Mouse (Mus musculus): ENCODE results near the gene Rgp1. TPM values are rescaled to one million over a fixed set of nuclear protein-coding genes. Genes with fewer than 3 reads are reported as not detected.

Rgp1 gene
- polyA plus RNA-seq, 2 experiments from 2014 or later, result 10.8 to 12.4 TPM

GRCm38 (mm10) chr4:43598650-43599380 lies 20.3 kb downstream of the Rgp1 start:
- ATAC-seq, result no peak

- no peak for ATAC-seq
Observed at GRCm38 (mm10) chr4:43600195-43600934, 21.9 kb downstream of the Rgp1 start.

DNA sequence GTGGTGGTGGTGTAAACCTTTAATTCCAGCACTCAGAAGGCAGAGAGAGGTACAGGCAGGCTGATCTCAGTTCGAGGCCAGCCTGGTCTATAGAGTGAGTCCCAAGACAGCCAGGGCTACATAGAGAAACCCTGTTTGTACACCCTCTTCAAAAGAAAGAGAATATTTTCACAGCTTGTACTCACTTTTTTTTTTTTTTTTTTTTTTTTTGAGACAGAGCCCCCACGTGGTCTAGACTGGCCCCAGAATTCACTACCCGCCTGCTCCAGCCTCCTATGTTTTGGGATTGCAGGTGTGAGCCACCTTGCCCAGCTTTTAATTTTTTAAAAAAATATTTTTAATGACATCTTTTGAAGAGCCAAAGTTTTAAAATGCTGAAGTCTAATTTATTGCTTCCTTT lies 25.6 kb downstream of the Rgp1 start:
- no peak for ATAC-seq

DNA sequence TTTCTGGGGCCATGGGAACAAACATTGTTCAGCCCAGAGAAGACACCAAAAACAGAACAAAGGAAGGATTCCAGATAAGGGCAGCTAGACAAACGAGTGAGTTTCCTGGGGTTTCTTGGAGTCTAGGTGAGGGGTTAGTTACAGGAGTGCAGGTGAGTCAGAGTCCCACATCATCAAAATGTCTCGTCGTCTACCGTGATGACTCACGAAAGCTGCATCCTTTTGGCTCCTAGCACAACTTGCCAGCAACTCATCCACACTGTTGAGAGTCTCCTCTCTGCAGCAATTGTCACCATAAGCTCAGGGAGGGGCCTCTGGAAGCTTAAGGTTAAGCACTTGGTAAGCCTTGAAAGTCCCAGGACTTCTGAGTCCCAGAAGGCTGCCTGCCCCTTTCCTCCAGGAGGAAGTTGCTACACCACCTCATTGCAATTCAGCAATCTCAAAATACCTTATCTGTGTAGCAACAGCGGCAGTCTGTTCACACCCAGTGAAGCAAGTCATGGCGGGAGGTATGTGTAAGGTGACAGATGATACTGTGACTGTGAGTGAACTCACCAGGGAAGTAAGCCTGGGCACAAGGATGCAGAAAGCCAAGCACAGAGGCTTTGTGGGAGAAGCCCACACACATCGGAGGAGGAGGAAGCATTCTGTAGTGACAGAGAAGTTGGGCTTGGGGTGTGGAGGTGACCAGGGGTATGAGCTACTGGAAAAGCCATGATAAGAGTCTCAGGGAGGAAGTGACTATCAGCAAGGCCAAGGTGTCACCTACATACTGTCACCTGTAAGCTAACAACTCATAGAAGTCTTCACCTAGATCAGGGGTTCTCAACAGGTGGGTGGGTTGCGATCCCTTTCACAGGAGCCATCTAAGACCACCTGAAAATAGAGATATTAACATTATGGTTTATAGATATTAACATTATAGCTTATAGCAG lies 26.5 kb downstream of the Rgp1 start:
- no peak for ATAC-seq

- ATAC-seq, result no peak
Observed at GRCm38 (mm10) chr4:43612534-43612933, 34.0 kb downstream of the Rgp1 start.

GRCm38 (mm10) chr4:43613060-43613730 lies 34.7 kb downstream of the Rgp1 start:
- ATAC-seq, result no peak

DNA sequence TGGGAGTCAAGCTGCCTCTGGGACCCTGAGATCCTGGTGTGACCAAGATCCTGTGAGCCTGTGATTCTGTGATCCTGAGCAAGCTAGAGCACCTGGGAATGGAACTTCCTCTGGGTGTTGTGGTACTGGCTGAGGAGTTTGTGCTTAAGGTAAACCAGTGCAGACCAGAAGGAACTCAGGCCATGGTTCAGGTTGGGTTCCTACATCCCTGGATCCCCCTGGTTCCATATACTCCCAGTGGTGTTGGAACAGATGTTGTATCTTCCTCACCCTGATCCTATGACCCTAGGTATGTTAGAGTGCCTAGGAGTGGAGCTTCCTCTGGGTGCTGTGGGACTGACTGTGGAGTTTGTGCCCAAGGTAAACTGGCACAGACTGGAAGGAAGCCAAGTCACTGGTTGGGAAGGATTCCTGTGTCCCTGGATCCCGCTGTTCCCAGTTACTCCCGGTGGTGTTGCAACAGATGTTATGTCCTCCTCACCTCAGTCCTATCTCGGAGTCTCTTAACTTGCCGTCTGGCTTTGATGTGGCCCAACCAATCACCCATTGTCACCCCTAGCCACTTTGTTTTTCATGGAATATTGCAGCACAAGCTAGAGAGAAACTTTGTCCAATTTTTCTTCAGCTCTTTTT lies 41.7 kb downstream of the Rgp1 start:
- no peak for ATAC-seq

DNA sequence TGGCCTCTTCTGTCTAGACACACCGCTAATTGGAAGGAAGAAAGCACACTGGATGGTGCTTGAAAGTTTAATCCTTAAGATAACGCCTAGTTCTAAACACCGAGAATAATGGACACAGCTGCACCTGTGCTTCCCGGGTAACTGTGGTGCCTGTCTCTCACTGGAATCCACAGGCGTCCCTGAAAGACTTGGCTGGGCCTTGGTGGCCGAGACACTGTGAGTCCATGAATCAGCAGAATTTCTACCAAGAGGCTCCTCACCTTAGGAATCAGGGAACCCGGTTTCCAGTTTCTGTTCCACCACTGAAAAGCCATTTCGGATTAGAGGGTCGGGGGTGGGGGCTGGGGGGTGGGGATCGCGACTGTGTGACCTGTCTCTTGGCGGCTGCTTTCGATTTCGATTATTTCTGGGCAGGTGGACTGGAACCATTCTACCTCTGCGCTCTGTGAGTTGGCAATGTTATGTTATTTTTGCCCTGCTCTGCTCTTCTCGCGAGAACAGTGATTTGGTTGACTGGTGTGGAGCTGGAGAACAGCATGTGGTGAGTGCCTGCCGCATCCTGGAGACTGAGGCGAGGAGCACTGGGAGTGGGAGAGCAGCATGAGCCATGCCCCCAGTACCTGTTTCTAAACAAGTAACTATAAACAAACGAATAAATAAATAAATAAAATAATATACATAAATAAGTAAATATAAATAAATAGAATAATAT lies 50.7 kb downstream of the Rgp1 start:
- ATAC-seq, result no peak

DNA sequence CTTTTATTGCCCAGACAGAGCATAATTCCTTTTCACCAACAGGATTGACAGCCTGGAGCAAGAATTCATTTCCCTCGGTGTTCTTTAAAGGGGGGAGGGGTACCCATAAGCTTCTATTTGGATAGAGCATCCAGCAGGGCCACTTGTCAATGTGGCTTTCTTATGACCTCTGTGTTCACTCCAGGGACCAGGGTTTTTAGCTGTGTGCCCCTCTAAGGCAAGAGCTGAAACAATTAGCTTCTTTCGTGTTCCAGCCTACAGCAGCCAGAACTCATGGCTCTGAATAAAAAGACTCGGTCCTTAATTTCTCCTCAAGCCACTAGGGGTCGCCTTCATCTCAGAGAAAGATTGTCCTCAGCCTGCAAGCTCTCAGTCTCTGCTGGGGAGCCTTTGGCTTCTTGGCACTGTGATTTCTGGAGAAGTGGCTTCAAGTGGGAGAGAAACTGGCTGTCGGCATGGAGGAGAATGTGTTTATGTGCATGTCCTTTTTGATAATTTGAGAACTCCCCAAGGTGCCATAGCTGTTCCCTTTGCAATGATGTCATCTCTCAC lies 51.6 kb downstream of the Rgp1 start:
- no peak for ATAC-seq

DNA sequence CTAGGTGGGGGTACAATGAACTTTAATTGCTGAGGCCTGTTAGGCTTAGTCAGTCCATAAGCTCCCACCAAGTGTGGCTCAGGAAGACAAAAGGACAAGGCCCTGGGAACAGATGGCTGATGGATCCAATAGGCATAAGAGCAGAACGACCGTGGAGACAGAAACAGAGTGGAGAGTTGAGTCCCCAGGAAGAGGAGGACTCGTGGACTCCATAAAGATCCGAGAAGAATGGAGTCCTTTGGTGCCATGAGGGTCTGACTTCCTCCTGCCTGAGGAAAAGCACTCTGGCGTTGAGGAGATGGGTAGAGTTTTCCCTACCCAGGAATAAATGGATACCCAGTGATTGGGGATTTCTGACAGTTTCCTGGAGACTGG lies 52.1 kb downstream of the Rgp1 start:
- ATAC-seq, result no peak

DNA sequence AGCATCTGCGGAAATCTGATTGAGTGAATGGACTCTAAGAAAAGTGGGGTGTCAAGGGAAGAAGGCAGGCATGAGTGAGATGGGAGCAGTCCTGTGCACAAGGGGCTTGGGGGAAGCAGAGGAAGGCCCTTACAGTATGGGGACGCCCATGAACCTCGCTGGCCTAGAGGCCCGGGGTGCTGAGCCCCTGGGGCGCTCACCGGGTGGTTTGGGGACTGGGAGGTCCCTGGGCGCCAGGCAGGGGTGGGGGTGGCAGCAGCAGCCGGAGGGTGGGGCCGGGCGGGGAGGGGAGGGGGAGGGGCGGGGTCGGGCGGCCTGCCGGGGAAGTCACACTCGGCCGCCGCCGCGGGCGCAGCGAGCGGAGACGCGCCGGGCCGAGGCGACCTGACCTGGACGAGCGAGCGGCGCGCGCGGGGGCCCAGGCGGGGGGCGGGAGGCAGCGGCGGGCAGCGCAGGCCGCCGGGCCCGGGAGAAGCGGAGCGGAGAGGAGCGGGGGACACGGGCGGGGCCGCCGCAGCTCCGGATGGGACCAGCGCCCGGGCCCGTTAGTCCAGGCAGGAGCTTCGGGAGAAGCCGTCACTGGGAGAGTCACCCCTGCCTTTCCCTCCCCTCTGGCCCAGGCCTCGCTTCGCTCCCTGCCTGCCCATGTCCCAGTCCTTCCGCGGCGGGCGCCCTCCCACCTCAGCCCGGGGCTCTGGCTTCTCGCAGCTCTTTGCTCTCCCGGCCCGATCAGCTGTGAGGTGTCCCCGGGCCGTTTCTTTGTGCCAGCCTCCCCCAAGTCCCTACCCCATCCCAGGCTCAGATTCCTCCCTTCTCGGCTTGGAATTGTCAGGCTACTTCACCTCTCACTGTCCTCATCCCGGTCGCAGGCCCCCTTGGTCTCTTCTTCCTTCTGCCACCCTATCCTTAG lies 52.8 kb downstream of the Rgp1 start, which contains the start of gene Npr2:
Gene Npr2, plus strand, starts transcription at position 890 of the 910 bp plus-strand sequence.
- ATAC-seq, result no peak

GRCm38 (mm10) chr4:43631956-43632920 lies 53.7 kb downstream of the Rgp1 start:
- ATAC-seq, result no peak

GRCm38 (mm10) chr4:43633296-43633695 lies 54.8 kb downstream of the Rgp1 start:
- ATAC-seq, result no peak

DNA sequence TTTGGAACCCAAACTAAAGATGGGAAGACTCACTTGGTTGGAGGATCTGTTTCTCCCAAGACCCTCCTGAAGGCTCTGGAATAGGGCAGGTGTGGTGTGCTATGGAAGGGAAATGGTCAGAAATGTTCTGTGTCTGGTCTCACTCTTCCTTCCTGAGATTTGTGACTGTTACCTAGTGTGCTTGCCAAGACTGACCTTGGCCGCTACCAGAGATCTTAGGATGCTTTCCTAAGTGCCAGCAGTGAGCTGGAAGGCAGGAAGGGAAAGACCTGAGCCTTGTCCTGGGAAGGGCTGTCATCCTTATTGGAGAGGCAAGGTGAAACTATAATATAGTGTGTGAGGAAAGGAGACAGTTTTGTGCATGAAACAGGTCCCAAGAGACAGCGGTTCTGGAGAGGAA lies 55.2 kb downstream of the Rgp1 start:
- ATAC-seq, result no peak

DNA sequence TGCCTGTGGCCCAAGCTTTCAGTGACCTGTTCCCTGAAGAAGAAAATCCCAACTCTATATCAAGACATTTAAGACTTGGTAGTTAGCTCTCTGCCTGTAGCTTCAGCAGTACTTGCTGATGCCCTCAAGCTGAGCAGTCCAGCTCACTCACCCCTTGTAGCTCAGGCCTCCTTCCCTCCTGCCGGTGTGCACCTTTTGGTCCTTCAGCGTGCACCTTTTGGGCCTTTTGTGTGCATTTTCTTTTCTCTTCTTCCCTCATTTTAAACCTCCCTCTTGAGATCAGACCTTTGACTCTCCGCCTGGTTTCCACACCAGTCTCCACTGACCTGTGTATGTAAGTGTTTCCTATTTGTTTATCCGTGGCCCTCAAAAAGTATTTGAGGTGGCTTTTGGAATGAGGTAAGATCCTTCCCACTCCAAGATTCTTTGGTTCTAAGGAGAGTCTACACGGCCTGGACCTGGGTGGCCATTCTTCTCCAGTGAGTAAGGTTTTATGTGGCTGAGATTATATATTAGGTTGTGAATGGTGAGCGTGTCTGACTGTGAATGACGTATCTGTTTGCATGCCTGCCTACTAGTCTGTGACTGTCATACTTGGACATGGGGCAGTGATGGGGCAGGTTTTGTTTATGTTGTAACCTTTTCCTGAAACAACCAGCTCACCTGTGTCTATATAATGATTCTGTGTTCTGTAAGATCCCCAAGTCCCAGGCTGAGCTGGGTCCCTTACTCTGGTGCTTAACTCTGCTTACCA lies 56.3 kb downstream of the Rgp1 start:
- ATAC-seq, result no peak

DNA sequence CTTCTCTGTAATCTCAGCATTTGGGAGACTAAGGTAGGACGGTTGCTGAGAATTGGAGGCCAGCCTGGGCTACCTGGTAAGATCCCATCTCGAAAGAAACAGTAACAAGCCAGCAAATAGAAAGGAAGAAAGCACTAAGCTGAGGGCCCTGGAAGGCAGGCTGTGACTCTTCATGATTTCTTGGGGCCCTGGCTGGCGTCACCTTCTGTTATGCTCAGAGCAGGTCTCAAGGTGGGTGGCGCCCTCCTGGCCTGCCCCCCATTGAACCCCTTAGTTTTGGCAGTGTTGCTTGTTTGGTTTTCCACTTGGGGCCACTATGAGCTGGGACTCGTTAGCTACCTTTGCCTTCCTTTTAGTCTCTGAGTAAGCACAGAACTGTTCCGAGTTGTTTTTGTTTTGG lies 58.2 kb downstream of the Rgp1 start:
- no peak for ATAC-seq
